Mouse (Mus musculus): Measurements from ENCODE around the gene Arhgef19.

DNA sequence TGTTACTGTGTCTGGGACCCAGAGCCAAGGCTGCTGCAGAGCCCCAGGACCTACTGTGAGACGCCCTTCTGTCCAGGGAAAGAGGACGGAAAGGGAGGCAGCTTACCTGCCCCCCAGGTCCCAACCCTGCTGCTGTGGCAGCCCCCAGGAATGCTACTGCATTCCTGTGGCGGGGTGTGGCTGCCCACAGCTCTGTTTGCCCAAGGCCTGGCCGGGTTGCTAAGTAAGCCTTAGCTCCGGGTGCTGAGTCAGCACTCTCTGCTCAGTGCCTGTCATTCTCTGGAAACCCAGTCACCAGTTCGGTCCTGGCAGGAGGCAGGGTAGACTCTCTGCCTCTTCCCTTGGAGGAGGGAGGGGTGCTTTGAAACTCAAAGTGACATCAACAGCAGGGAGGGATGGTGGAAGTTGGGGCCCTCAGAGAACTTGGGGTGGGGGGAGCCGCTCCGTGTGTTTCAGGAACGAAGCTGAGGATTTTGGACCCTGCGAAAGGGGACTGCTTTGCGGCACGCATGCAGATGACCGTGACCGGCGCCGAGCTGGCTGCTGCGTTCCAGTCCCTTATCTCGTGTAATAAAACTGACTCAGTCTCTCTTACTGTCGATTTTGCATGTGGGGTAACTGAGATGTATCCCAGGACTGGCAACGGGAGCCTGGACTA, 47.7 kb downstream of the Arhgef19 start:
- no peak for TF ChIP-seq CTCF (IDR thresholded peaks at IDR 0.05; ENCODE audit: borderline replicate concordance, extremely low read depth, insufficient read depth, insufficient read length)
- no peak for TF ChIP-seq POLR2A (IDR thresholded peaks at IDR 0.05; ENCODE audit: borderline replicate concordance, extremely low read depth, insufficient read depth, insufficient read length, poor library complexity, severe bottlenecking)

Data from brain, embryonic 14.5 days (tissue).